Mouse (Mus musculus) limb, embryonic 15.5 days (tissue): Measurements from ENCODE around the gene Snrk. TPM values are rescaled to one million over a fixed set of nuclear protein-coding genes. Genes with fewer than 3 reads are reported as not detected.

ENCODE experiments used
- ATAC-seq: fragments of 200-750 bp; cut with Nextera tagmentation; 2 replicates; pipeline ENCODE4 v1.8.0; 2017; ENCODE audit warnings: low read depth, moderate TSS enrichment; ENCODE audit not compliant: insufficient number of reproducible peaks, low FRiP score, low TSS enrichment
- H3K27ac ChIP-seq: fragments of 300-500 bp; sonication (generic); 2 replicates; pipeline ENCODE4 v1.5.1; 2015; ENCODE audit warnings: moderate library complexity, mild to moderate bottlenecking, inconsistent platforms
- H3K27me3 ChIP-seq: fragments of 300-500 bp; sonication (generic); 2 replicates; pipeline ENCODE4 v1.6.1; 2015; ENCODE audit warnings: inconsistent platforms
- H3K36me3 ChIP-seq: fragments of 300-500 bp; sonication (generic); 2 replicates; pipeline ENCODE4 v1.6.1; 2015; ENCODE audit warnings: inconsistent platforms
- H3K4me1 ChIP-seq: fragments of 300-500 bp; sonication (generic); 2 replicates; pipeline ENCODE4 v1.6.1; 2015; ENCODE audit warnings: inconsistent platforms
- H3K4me2 ChIP-seq: fragments of 300-500 bp; sonication (generic); 2 replicates; pipeline ENCODE4 v1.6.1; 2015; ENCODE audit warnings: mild to moderate bottlenecking, inconsistent platforms
- H3K4me3 ChIP-seq: fragments of 300-500 bp; sonication (generic); 2 replicates; pipeline ENCODE4 v1.5.1; 2015; ENCODE audit warnings: mild to moderate bottlenecking, inconsistent platforms
- H3K9ac ChIP-seq: fragments of 300-500 bp; sonication (generic); 2 replicates; pipeline ENCODE4 v1.6.1; 2015; ENCODE audit warnings: inconsistent platforms
- H3K9me3 ChIP-seq: fragments of 300-500 bp; sonication (generic); 2 replicates; pipeline ENCODE4 v1.6.1; 2016; ENCODE audit warnings: inconsistent platforms
- WGBS: fragments of 180-500 bp; shearing (Covaris S2); methylation state at CpG from one replicate; pipeline ENCODE4 v1.1.7; 2015; 5-methylcytosine and 5-hydroxymethylcytosine counted together
- polyA plus RNA-seq: library from polyadenylated mRNA; unstranded; fragments of >200 nt; fragmentation: Nextera tagmentation; extraction: Ambion mirVana; gene quantifications from 2 replicates; pipeline ENCODE4 v1.2.1, GENCODE M21; 2015

Gene Snrk
- polyA plus RNA-seq = 58.0 and 58.3 TPM in 2 replicates

DNA sequence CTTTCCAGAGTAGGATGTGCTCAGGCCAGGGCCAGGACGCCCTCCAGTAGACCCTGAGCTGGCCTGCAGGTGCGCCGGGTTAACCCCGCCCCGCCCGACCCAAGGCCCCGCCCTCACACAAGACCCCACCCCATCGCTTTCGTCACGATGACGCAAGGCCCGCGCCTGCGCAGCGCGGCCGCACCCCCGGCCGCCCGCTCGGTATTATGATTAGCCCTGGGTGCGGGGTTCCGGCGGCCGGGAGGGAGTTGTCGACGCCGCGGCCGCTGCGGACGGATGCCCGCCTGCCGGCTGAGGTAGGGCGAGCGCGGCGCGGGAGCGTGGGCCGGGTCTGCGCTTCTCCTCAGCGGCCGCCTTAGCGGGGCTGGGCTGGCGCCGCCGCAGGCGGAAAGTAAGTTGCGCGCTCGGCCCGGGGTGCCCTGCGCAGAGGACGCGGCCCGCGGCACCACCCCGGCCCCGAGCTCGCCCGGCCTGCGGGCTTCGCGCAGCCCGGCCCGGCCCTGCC, at the start of gene Snrk:
Gene Snrk, plus strand, starts transcription at position 155 of the 505 bp plus-strand sequence.
- Histone ChIP-seq H3K9ac (peak within 1 kb of the TSS; percentile 96), H3K27me3 (no peaks in the 10 kb centered on the region), H3K9me3 (no peaks in the 10 kb centered on the region), H3K36me3 (no peaks in the 10 kb centered on the region), H3K4me2 (peak within 1 kb of the TSS; percentile 64), H3K4me3 (peak within 1 kb of the TSS; percentile 91), H3K27ac (peak within 1 kb of the TSS; percentile 83), H3K4me1 (peaks cover 4% of the 10 kb centered on the region)
- WGBS = under 1% methylated on average over 67 of the region's 67 CpGs
- peak; percentile 94 for ATAC-seq

DNA sequence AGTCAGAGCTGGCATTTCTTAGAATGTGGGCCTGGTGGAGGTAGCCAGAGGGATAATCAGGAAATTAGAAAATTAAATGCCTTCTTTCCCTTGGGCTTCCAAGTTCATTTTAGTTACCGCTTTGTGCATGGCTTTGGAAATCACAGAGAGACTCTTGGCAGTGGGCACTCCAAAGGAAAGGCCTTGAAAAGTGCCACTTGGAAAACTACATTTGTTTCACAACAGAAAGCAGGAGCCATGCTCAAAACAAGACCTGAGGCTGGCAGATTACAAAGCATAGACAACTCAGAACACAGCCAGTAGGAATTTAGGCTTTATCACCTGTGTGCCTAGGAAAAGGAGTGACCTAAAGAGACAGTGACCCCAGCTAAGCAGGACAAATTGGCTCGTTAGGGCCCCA, 49.4 kb upstream of the Snrk start:
- H3K9ac ChIP-seq = no peak overlapping the region
- no peaks in the 10 kb centered on the region for H3K36me3 ChIP-seq
- H3K4me1 ChIP-seq = no peaks in the 10 kb centered on the region
- no peak overlapping the region for H3K27ac ChIP-seq
- no peaks in the 10 kb centered on the region for H3K9me3 ChIP-seq
- ATAC-seq = no peak
- no peaks in the 10 kb centered on the region for H3K27me3 ChIP-seq
- no peak overlapping the region for H3K4me2 ChIP-seq
- 63% methylated on average over 2 of the region's 2 CpGs for WGBS
- no peak overlapping the region for H3K4me3 ChIP-seq

DNA sequence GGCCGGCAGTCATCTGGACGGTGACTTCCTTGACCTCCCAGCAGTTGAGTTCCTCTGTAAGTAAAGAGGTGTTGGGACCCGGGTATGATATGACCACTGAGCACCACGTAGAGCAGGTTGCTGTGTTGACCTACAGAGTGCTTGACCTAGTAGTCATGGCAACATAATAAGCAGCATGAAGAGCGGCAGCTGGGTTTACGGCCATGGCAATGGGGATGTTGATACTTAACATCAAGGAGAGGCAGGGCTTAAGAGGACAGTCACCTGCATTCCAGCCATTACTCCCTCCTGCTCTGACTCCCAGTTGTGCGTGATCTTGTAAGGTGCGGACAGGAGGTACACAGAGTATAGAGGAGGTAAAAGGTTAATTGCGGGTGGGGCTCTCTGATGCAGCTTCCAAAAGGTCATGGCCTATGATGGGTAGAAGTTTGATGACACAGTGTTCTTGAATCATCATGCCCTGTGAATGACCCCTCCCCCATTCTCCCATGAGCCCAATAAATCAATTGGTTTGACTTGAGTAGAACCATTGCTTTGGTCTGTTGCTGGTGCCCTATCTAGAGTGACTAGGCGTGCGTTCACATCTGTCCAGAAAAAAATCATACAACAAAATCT, 47.4 kb upstream of the Snrk start:
- Histone ChIP-seq H3K9ac (no peak overlapping the region), H3K4me3 (no peak overlapping the region), H3K27ac (no peak overlapping the region), H3K27me3 (no peaks in the 10 kb centered on the region), H3K4me1 (no peaks in the 10 kb centered on the region), H3K9me3 (no peaks in the 10 kb centered on the region), H3K36me3 (no peaks in the 10 kb centered on the region), H3K4me2 (no peak overlapping the region)
- ATAC-seq = no peak
- WGBS = 78% methylated on average over 11 of the region's 11 CpGs

DNA sequence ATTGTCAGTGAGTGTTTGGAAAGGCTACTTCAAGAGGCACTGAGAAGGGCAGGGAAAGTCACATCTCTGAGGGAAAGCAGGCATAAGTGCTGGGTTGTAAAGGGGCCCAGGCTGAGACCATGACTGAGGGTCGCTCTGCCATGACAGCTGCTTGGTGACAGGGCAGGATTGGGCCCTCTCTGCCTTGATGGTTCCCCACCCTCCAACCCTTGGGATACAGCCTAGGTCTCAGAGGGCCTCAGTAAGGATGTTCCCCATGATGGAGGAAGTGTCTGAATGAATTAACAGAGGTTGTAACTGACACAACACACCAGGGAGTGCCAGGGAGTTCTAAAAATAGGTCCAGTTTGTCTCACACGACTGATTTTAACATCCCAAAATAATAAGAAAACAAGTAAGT, 43.1 kb upstream of the Snrk start:
- Histone ChIP-seq H3K9me3 (no peaks in the 10 kb centered on the region), H3K27me3 (no peaks in the 10 kb centered on the region), H3K4me3 (no peak overlapping the region), H3K4me2 (no peak overlapping the region), H3K36me3 (no peaks in the 10 kb centered on the region), H3K27ac (no peak overlapping the region), H3K9ac (no peak overlapping the region), H3K4me1 (no peaks in the 10 kb centered on the region)
- no peak for ATAC-seq
- 46% methylated on average over 2 of the region's 2 CpGs for WGBS

DNA sequence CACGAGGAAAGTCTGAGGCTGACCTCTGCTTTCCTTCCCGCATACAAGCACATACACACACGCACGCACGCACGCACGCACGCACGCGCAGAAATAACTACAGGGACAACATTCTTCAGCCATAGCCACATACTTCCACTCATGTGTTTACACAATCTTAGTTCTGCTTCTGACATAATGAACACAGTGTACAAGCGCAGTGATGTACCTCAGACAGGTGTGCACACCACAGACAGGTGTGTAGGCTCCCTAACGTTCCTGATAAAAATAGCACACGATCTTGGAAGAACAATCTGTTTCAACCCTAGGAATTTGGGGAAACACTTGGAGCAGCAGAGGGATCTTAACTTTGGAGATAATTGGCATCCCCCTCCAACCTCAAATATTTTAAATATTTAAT, 42.5 kb upstream of the Snrk start:
- ATAC-seq = no peak
- H3K9ac ChIP-seq = no peak overlapping the region
- no peak overlapping the region for H3K4me3 ChIP-seq

DNA sequence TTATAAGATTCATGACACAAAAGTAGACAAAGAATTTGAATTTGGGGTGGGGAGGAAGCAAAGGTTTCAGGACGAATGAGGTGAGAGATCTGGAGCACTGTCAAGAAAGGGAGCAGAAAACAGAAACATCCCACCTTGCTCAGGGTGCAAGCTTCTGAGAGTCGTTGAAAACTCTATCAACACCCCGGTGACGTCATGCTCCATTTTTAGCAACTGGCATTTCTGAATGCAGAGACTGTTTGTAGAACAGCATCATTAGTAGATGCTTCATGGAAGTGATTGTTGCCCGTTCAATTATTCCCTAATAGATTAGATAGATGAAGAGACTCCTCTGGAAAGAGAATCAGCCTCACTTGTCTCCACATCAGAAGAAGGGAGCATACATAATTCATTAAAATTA, 38.6 kb upstream of the Snrk start:
- H3K27me3 ChIP-seq = no peaks in the 10 kb centered on the region
- H3K9me3 ChIP-seq = no peaks in the 10 kb centered on the region
- H3K4me3 ChIP-seq = no peak overlapping the region
- no peak for ATAC-seq
- H3K36me3 ChIP-seq = no peaks in the 10 kb centered on the region
- no peak overlapping the region for H3K27ac ChIP-seq
- H3K4me1 ChIP-seq = no peaks in the 10 kb centered on the region
- H3K9ac ChIP-seq = no peak overlapping the region
- H3K4me2 ChIP-seq = no peak overlapping the region
- 72% methylated on average over 5 of the region's 5 CpGs for WGBS

More for the DNA sequence above, 42.5 kb upstream of the Snrk start:
- Histone ChIP-seq H3K27me3 (no peaks in the 10 kb centered on the region), H3K4me2 (no peak overlapping the region), H3K27ac (no peak overlapping the region), H3K36me3 (no peaks in the 10 kb centered on the region), H3K4me1 (no peaks in the 10 kb centered on the region), H3K9me3 (no peaks in the 10 kb centered on the region)
- WGBS = 88% methylated on average over 13 of the region's 13 CpGs

DNA sequence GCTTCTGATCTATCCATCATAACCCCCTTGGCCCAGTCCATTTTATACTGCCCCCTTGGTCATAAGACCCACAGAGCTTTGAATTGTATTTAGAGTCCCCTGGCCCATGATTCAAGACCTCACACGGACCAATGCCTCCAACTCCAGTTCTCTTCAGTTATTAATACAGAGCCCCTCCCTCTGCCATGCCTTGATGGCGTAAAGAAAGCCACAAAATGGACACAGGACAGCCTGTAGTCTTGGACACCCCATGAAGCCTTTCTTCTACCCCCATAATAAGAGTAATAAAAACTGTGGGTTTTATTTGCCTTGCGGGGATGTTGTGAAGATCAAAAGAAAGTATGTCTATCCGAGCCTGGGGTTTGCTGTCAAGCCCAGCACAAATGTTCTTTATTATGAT, 33.4 kb upstream of the Snrk start:
- Histone ChIP-seq H3K9ac (no peak overlapping the region), H3K4me2 (no peak overlapping the region), H3K27ac (0 out of 2 replicates have a peak overlapping the region, but pooled peaks have one; percentile 17), H3K27me3 (no peaks in the 10 kb centered on the region), H3K9me3 (no peaks in the 10 kb centered on the region), H3K4me3 (no peak overlapping the region), H3K36me3 (no peaks in the 10 kb centered on the region), H3K4me1 (0 out of 2 replicates have a peak, but pooled peaks cover 3% of the 10 kb centered on the region)
- ATAC-seq = no peak
- WGBS = 41% methylated on average over 4 of the region's 4 CpGs

DNA sequence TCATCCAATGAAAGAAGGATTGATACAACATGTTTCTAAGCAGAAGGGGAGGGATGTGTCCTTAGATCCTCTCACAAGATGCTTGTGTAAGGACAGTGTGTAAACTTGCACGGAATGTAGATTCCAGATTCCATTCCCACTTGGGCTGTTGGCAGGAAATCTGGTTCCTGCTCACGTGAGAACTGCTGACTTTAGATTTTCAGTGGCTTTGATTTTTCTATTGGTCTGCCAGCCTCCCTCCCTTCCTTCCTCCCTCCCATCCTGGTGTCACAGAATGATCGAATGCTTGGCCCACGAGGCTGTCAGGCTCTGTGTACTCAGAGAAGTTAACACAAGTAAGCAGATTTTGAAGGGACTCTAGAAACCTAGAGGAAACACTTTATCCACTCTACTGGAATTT, 32.9 kb upstream of the Snrk start:
- Histone ChIP-seq H3K27ac (no peak overlapping the region), H3K4me1 (0 out of 2 replicates have a peak, but pooled peaks cover 3% of the 10 kb centered on the region), H3K9ac (no peak overlapping the region), H3K36me3 (no peaks in the 10 kb centered on the region), H3K4me2 (no peak overlapping the region), H3K27me3 (no peaks in the 10 kb centered on the region), H3K9me3 (no peaks in the 10 kb centered on the region), H3K4me3 (no peak overlapping the region)
- ATAC-seq = no peak
- 9% methylated on average over 4 of the region's 4 CpGs for WGBS

DNA sequence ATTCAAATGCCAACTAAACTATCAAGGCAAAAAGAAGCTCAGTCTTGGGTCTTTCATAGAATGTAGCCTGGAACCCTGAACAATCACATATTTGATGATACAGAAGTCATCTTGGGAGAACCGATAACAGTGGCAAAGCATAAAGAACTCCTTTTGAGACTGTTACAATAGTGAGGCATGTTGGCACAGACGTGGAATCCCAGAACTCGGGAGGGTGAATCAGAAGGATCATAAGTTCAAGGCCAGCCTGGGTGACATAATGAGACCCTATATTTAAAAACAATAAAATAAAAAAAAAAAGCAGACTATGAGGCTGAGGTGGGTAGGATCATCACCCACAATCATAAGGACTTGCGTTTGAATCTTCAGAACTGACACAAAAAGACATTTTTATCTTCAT, 32.4 kb upstream of the Snrk start:
- no peaks in the 10 kb centered on the region for H3K9me3 ChIP-seq
- no peaks in the 10 kb centered on the region for H3K36me3 ChIP-seq
- no peaks in the 10 kb centered on the region for H3K27me3 ChIP-seq
- H3K4me3 ChIP-seq = no peak overlapping the region
- ATAC-seq = no peak
- 0 out of 2 replicates have a peak, but pooled peaks cover 3% of the 10 kb centered on the region for H3K4me1 ChIP-seq
- 82% methylated on average over 4 of the region's 4 CpGs for WGBS
- no peak overlapping the region for H3K4me2 ChIP-seq
- no peak overlapping the region for H3K9ac ChIP-seq
- 0 out of 2 replicates have a peak overlapping the region, but pooled peaks have one; percentile 51 for H3K27ac ChIP-seq

DNA sequence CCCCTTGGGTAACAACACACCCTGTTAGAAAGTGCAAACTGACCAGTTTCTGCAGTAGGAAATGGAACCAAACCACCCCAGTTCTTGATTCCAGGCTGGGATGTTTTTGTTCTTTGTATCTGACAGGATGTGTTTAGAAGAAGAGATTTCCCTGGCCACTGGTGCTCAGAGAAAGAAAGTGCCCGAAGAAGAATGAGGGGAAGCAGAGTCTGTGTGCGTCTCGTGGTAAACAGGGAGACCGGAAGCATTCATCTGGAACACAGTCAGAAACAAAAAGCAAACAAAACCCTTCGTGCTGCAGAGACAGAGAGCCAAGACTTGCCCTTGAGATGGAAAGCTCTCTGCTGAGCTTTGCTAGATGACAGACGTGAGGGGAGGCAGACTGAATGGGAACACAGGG, 32.0 kb upstream of the Snrk start:
- 68% methylated on average over 6 of the region's 6 CpGs for WGBS
- H3K4me2 ChIP-seq = no peak overlapping the region

DNA sequence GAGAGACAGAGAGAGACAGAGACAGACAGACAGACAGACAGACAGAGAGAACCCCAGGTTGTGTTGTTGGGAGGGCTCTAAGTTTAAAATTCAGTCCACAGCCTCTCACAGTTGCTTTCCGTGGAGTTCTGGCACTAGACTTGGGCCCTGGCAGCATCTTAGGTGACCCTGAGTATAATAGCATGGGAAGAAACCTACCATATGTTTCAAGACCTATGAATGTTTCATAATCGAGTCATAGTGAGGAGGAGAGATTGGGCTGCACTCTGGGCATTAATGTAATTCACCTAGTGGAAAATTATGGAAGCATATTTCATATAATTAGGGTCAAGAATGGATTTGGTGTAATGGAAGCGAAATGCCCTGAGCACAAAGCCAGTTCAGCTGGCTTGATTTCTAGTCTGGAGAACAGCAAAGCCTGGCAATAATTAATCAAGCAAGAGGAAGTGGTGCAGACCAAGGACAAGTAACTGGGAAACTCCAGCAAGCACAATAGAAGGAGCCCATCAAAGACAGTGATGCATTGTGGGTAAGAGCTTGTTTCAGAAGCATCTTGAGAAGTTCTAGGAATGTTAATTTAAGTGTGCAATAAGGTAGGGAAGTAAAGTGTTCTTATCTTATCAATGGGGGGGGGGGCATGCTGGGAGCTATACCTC, 31.4 kb upstream of the Snrk start:
- H3K9ac ChIP-seq = no peak overlapping the region
- no peaks in the 10 kb centered on the region for H3K9me3 ChIP-seq
- WGBS = 65% methylated on average over 3 of the region's 3 CpGs
- no peak overlapping the region for H3K4me3 ChIP-seq
- peak overlapping the region; percentile 51 for H3K27ac ChIP-seq
- H3K27me3 ChIP-seq = no peaks in the 10 kb centered on the region
- 0 out of 2 replicates have a peak, but pooled peaks cover 3% of the 10 kb centered on the region for H3K4me1 ChIP-seq
- no peak overlapping the region for H3K4me2 ChIP-seq
- ATAC-seq = no peak
- no peaks in the 10 kb centered on the region for H3K36me3 ChIP-seq

More for the DNA sequence above, 32.0 kb upstream of the Snrk start:
- H3K4me3 ChIP-seq = no peak overlapping the region
- H3K4me1 ChIP-seq = 0 out of 2 replicates have a peak, but pooled peaks cover 3% of the 10 kb centered on the region
- no peak for ATAC-seq
- no peaks in the 10 kb centered on the region for H3K9me3 ChIP-seq
- peak overlapping the region; percentile 51 for H3K27ac ChIP-seq
- no peak overlapping the region for H3K9ac ChIP-seq
- H3K27me3 ChIP-seq = no peaks in the 10 kb centered on the region
- H3K36me3 ChIP-seq = no peaks in the 10 kb centered on the region

DNA sequence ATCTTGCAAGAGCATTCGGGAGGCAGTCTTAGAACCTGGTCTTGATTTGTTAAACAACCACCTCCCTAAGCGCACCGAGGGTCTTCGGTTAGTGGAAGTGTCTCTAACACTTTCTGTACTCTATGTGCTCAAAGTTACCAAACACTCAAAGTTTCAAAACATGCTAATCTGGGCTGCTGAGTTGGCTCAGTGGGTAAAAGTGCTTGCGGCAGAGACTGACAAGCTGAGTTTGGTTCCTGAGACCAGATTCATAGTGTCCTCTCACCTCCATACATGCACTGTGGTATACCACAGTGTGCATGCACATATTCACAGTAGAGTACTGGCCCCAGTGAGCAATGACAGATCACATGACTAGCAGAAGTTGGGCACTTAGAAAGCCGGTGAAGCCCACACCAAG, 30.0 kb upstream of the Snrk start:
- WGBS = 88% methylated on average over 6 of the region's 6 CpGs
- Histone ChIP-seq H3K36me3 (no peaks in the 10 kb centered on the region), H3K4me1 (0 out of 2 replicates have a peak, but pooled peaks cover 3% of the 10 kb centered on the region), H3K27ac (no peak overlapping the region), H3K9me3 (no peaks in the 10 kb centered on the region), H3K4me2 (no peak overlapping the region), H3K27me3 (no peaks in the 10 kb centered on the region), H3K9ac (no peak overlapping the region), H3K4me3 (no peak overlapping the region)
- ATAC-seq = no peak
